Mouse (Mus musculus): ENCODE measurements around the gene Lce1b.

GRCm38 (mm10) chr3:92691688-92692087, 35.0 kb upstream of the Lce1b start:
- TF ChIP-seq CTCF (IDR thresholded peaks at IDR 0.05) = no peak
- no peak for TF ChIP-seq POLR2A (IDR thresholded peaks at IDR 0.05; ENCODE audit: insufficient read depth, low read depth, low read length)
